Mouse (Mus musculus): Measurements from ENCODE around the gene Setd4. TPM values are rescaled to one million over a fixed set of nuclear protein-coding genes. Genes with fewer than 3 reads are reported as not detected.

Gene Setd4
- polyA plus RNA-seq, 1 experiment from 2014 or later, result 9.7 TPM

DNA sequence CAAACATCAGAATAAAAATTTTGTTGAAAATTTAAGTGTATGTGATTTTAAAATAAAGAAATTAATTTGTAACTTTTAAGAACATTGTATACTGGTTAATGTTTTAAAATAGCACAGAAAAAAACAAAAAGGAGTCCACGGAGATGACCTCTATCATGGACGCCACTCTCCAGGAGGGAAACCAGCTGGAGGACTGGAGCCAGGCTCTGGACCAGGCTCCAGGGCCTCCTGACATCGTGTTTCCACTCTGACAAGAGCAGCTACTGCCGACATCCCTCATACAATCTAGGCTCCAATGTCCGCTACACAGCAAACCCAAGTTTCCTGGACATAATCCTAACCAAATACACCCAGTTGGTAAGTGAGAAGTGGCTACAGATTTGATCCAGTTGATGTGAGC is 8.1 kb downstream of the Setd4 start:
- Histone ChIP-seq H3K4me3 (ENCODE audit: low read length) (no peak overlapping the region), H3K4me1 (ENCODE audit: control insufficient read depth, insufficient read depth, low read length) (no peaks in the 10 kb centered on the region), H3K9me3 (ENCODE audit: control insufficient read depth, low read length) (no peaks in the 10 kb centered on the region), H3K27ac (ENCODE audit: low read length) (no peak overlapping the region), H3K36me3 (ENCODE audit: control insufficient read depth, insufficient read depth, low read length) (peaks cover 3% of the 10 kb centered on the region; the same call in 1 of the 2 replicates), H3K4me2 (ENCODE audit: low read depth, low read length) (no peak overlapping the region), H3K9ac (ENCODE audit: low read depth, low read length) (no peak overlapping the region), H3K27me3 (replicated peaks; ENCODE audit: control insufficient read depth, insufficient read depth, low read length) (no peaks in the 10 kb centered on the region)
- 87% methylated on average over 5 of the region's 5 CpGs for WGBS
- no peak for ATAC-seq

DNA sequence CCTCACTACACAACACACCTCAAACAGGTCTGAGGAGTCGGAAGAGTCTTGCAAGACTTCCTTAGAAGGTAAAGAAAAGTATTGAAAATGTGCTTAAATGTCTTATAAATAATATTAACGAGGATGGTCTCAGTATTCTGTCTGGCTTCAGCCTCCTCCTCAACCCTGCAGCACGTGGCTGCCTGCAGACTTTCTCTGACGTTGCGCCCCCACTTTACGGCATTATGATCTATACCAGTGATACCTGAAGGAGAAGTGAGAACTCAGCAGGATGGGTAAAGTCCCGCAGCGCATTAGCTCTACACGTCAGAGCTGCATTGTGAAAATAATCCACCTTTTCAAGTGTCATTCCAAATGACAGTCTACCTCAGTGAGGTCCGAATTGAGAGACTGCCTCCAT is 9.4 kb downstream of the Setd4 start:
- no peak overlapping the region for H3K27ac ChIP-seq (ENCODE audit: low read length)
- no peak overlapping the region for H3K4me3 ChIP-seq (ENCODE audit: low read length)
- H3K27me3 ChIP-seq (replicated peaks; ENCODE audit: control insufficient read depth, insufficient read depth, low read length), result no peaks in the 10 kb centered on the region
- no peak overlapping the region for H3K4me2 ChIP-seq (ENCODE audit: low read depth, low read length)
- WGBS, result 92% methylated on average over 10 of the region's 10 CpGs
- peaks cover 4% of the 10 kb centered on the region; the same call in 1 of the 2 replicates for H3K36me3 ChIP-seq (ENCODE audit: control insufficient read depth, insufficient read depth, low read length)
- ATAC-seq, result no peak
- no peaks in the 10 kb centered on the region for H3K9me3 ChIP-seq (ENCODE audit: control insufficient read depth, low read length)
- H3K4me1 ChIP-seq (ENCODE audit: control insufficient read depth, insufficient read depth, low read length), result no peaks in the 10 kb centered on the region
- H3K9ac ChIP-seq (ENCODE audit: low read depth, low read length), result no peak overlapping the region

DNA sequence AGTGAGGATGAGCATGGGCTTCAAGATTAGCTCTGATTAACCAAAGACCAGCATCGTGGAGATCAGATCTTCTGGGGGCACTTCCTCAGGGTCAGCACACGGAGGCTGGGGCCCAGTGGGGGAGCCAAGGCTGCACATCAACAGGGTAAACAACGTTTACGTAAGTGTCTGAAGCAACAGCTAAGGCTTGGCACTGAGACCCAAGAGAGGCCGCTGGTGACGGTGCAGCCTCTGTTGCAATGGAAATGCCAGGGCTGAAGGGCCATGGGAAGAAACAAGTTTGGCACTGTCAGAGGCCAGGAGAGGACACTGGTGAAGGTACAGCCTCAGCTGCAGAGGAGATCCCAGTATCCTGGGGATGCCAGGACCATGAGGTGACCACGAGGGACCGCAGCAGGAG is 10.5 kb downstream of the Setd4 start:
- WGBS, result 88% methylated on average over 8 of the region's 8 CpGs
- no peak overlapping the region for H3K4me2 ChIP-seq (ENCODE audit: low read depth, low read length)
- no peak for ATAC-seq
- no peaks in the 10 kb centered on the region for H3K9me3 ChIP-seq (ENCODE audit: control insufficient read depth, low read length)
- H3K9ac ChIP-seq (ENCODE audit: low read depth, low read length), result no peak overlapping the region
- H3K27me3 ChIP-seq (replicated peaks; ENCODE audit: control insufficient read depth, insufficient read depth, low read length), result no peaks in the 10 kb centered on the region
- H3K4me3 ChIP-seq (ENCODE audit: low read length), result no peak overlapping the region
- no peaks in the 10 kb centered on the region for H3K4me1 ChIP-seq (ENCODE audit: control insufficient read depth, insufficient read depth, low read length)
- H3K27ac ChIP-seq (ENCODE audit: low read length), result no peak overlapping the region
- peaks cover 4% of the 10 kb centered on the region; the same call in 1 of the 2 replicates for H3K36me3 ChIP-seq (ENCODE audit: control insufficient read depth, insufficient read depth, low read length)

DNA sequence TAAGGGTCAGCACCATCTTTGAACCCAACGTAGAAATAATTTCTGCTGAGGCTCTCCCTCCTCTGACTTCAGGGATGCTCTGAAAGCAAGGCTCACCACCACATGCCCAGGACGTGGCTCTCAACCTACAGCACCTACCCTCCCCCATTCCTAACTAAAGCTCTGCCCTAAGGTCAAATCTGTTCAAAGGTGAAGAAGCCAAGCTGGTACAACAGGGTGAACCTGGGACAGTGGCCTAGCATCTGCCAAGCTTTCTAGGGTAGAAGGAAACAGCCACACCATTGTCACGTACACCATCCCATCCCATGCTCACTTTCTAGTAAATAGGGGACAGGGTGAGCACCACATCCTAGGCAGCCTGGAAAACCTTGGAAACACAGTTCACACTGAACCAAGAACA is 11.2 kb downstream of the Setd4 start:
- no peaks in the 10 kb centered on the region for H3K27me3 ChIP-seq (replicated peaks; ENCODE audit: control insufficient read depth, insufficient read depth, low read length)
- WGBS, result 93% methylated on average over 3 of the region's 3 CpGs
- 0 out of 2 replicates have a peak, but pooled peaks cover 4% of the 10 kb centered on the region for H3K36me3 ChIP-seq (ENCODE audit: control insufficient read depth, insufficient read depth, low read length)
- H3K9me3 ChIP-seq (ENCODE audit: control insufficient read depth, low read length), result no peaks in the 10 kb centered on the region
- no peak overlapping the region for H3K27ac ChIP-seq (ENCODE audit: low read length)
- no peak overlapping the region for H3K4me3 ChIP-seq (ENCODE audit: low read length)
- H3K4me1 ChIP-seq (ENCODE audit: control insufficient read depth, insufficient read depth, low read length), result no peaks in the 10 kb centered on the region
- no peak overlapping the region for H3K9ac ChIP-seq (ENCODE audit: low read depth, low read length)
- no peak overlapping the region for H3K4me2 ChIP-seq (ENCODE audit: low read depth, low read length)
- no peak for ATAC-seq

DNA sequence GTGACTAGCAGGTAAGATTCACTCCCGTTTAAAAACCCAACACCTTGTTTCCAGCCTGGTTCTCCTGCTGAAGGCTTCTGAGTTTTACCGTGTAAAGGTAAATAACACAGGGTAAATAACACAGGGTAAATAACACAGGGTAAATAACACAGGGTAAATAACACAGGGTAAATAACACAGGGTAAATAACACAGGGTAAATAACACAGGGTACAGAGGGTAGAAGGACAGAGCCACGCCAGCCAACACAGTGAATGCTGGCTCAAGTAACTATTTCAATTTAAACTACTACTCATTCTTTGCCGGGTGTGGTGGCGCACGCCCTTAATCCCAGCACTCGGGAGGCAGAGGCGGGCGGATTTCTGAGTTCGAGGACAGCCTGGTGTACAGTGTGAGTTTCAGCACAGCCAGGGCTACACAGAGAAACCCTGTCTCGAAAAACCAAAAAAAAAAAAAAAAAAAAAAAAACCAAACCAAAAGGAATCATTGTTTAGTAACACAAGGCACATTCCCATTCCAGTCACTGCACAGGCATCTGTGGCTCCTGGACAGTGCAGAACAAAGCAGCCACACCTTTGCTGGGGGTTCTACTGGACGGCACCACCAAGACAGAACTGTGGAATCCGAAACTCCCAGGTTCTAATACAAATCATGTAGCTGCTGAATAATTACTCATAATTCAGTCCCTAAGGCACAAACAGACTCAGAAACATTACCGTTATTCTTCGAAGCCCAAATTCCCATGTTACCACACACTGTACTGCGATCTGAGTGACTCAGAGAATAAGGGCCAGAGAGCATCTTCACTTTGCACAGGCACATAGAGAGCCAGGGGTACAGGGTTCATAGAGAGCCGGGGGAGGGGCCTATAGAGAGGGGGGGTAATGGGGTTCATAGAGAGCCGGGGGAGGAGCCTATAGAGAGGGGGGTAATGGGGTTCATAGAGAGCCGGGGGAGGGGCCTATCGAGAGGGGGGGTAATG is 12.1 kb downstream of the Setd4 start:
- 87% methylated on average over 20 of the region's 20 CpGs for WGBS
- ATAC-seq, result no peak

DNA sequence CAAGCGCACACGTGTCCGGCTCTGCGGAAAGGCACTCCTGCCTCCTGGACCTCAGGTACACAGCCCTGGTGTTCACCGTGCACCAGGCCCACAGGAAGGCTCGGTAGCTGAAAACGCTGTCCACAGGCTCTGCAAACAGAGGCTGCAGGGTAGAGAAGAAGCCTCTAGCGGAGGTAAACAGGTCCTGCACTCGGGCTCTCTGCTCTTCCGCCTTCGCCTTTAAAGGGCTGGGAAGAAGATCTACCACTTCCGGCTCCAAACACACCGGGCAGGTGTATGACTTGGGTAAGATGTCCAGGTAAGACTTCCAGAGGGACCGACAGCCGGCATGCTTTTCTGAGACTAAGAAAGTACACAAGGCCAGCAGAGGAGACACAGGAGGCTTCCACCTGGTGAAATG is 12.9 kb downstream of the Setd4 start:
- no peak overlapping the region for H3K4me2 ChIP-seq (ENCODE audit: low read depth, low read length)
- ATAC-seq, result no peak
- no peaks in the 10 kb centered on the region for H3K4me1 ChIP-seq (ENCODE audit: control insufficient read depth, insufficient read depth, low read length)
- 85% methylated on average over 15 of the region's 15 CpGs for WGBS
- H3K27ac ChIP-seq (ENCODE audit: low read length), result no peak overlapping the region
- no peak overlapping the region for H3K4me3 ChIP-seq (ENCODE audit: low read length)
- H3K9ac ChIP-seq (ENCODE audit: low read depth, low read length), result no peak overlapping the region
- H3K27me3 ChIP-seq (replicated peaks; ENCODE audit: control insufficient read depth, insufficient read depth, low read length), result no peaks in the 10 kb centered on the region
- 0 out of 2 replicates have a peak, but pooled peaks cover 4% of the 10 kb centered on the region for H3K36me3 ChIP-seq (ENCODE audit: control insufficient read depth, insufficient read depth, low read length)
- H3K9me3 ChIP-seq (ENCODE audit: control insufficient read depth, low read length), result no peaks in the 10 kb centered on the region

More for the DNA sequence above, 12.1 kb downstream of the Setd4 start:
- Histone ChIP-seq H3K36me3 (ENCODE audit: control insufficient read depth, insufficient read depth, low read length) (0 out of 2 replicates have a peak, but pooled peaks cover 4% of the 10 kb centered on the region), H3K9me3 (ENCODE audit: control insufficient read depth, low read length) (no peaks in the 10 kb centered on the region), H3K27ac (ENCODE audit: low read length) (no peak overlapping the region), H3K9ac (ENCODE audit: low read depth, low read length) (no peak overlapping the region), H3K27me3 (replicated peaks; ENCODE audit: control insufficient read depth, insufficient read depth, low read length) (no peaks in the 10 kb centered on the region), H3K4me3 (ENCODE audit: low read length) (no peak overlapping the region), H3K4me1 (ENCODE audit: control insufficient read depth, insufficient read depth, low read length) (no peaks in the 10 kb centered on the region), H3K4me2 (ENCODE audit: low read depth, low read length) (no peak overlapping the region)

DNA sequence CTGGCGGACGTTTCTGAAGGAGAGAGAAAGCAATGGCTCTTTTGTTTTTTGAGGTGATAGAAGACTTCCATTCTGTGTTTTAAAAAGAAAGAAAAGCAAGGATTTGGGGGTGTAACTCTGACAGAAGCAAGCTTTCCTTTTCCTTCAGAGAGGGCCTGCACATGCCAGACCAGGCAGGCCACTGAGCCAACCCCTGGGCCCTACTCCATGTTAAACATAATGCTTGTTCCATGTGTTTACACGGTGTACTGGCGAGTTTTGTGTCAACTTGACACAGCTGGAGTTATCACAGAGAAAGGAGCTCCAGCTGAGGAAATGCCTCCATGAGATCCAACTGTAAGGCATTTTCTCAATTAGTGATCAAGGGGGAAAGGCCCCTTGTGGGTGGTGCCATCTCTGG is 15.6 kb downstream of the Setd4 start:
- Histone ChIP-seq H3K4me3 (ENCODE audit: low read length) (no peak overlapping the region), H3K36me3 (ENCODE audit: control insufficient read depth, insufficient read depth, low read length) (0 out of 2 replicates have a peak, but pooled peaks cover 7% of the 10 kb centered on the region), H3K4me1 (ENCODE audit: control insufficient read depth, insufficient read depth, low read length) (no peaks in the 10 kb centered on the region), H3K9ac (ENCODE audit: low read depth, low read length) (no peak overlapping the region), H3K27me3 (replicated peaks; ENCODE audit: control insufficient read depth, insufficient read depth, low read length) (no peaks in the 10 kb centered on the region), H3K4me2 (ENCODE audit: low read depth, low read length) (no peak overlapping the region), H3K9me3 (ENCODE audit: control insufficient read depth, low read length) (no peaks in the 10 kb centered on the region), H3K27ac (ENCODE audit: low read length) (no peak overlapping the region)
- 65% methylated on average over 4 of the region's 4 CpGs for WGBS
- ATAC-seq, result no peak

DNA sequence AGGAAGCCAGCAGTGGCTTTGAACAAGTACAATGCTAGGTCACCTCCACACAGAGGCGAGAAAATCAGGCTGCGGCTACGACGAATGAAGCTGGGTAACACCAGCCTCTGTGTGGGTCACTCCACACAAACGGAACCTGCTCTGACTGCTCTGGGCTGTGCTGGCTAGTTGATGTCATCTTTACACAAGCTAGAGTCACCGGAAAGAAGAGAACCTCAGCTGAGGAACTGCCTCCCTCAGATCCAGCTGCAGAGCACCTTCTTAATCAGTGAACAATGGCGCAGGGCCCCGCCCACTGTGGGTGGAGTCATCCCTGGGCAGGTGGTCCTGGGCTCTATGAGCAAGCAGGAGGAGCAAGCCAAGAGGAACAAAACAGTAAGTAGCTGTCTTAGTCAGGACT is 17.5 kb downstream of the Setd4 start:
- no peaks in the 10 kb centered on the region for H3K9me3 ChIP-seq (ENCODE audit: control insufficient read depth, low read length)
- no peaks in the 10 kb centered on the region for H3K4me1 ChIP-seq (ENCODE audit: control insufficient read depth, insufficient read depth, low read length)
- H3K27ac ChIP-seq (ENCODE audit: low read length), result no peak overlapping the region
- H3K36me3 ChIP-seq (ENCODE audit: control insufficient read depth, insufficient read depth, low read length), result 0 out of 2 replicates have a peak, but pooled peaks cover 7% of the 10 kb centered on the region
- no peak for ATAC-seq
- no peak overlapping the region for H3K4me3 ChIP-seq (ENCODE audit: low read length)
- H3K4me2 ChIP-seq (ENCODE audit: low read depth, low read length), result no peak overlapping the region
- no peak overlapping the region for H3K9ac ChIP-seq (ENCODE audit: low read depth, low read length)
- 75% methylated on average over 8 of the region's 8 CpGs for WGBS
- H3K27me3 ChIP-seq (replicated peaks; ENCODE audit: control insufficient read depth, insufficient read depth, low read length), result no peaks in the 10 kb centered on the region

DNA sequence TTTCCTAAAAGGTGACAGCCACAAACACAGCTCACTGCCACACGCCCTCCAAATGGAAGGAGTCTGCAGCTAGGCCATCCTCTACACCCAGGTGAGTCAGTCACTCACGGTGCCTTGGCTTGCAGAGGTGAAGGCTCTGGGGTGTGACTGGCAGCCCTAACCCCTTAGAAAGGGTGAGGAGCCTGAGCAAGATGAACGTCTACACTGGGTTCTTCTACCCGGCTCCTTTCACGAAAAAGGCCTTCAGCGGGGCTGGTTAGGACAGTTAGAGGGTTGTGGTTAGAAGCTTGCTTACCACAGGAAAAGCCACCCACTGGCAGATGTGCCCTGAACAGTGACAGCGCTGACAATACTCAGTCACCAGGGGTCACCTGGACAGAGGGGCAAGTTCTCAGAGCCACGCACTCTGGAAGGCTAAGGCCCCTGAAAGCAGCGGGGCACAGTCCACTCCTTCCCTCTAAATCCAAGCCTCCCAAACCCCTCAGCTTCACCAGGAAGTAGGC is 18.1 kb downstream of the Setd4 start:
- WGBS, result 85% methylated on average over 9 of the region's 9 CpGs

More for the DNA sequence above, 18.1 kb downstream of the Setd4 start:
- no peaks in the 10 kb centered on the region for H3K27me3 ChIP-seq (replicated peaks; ENCODE audit: control insufficient read depth, insufficient read depth, low read length)
- H3K36me3 ChIP-seq (ENCODE audit: control insufficient read depth, insufficient read depth, low read length), result 0 out of 2 replicates have a peak, but pooled peaks cover 4% of the 10 kb centered on the region
- H3K27ac ChIP-seq (ENCODE audit: low read length), result no peak overlapping the region
- ATAC-seq, result no peak
- H3K9me3 ChIP-seq (ENCODE audit: control insufficient read depth, low read length), result no peaks in the 10 kb centered on the region
- no peak overlapping the region for H3K4me3 ChIP-seq (ENCODE audit: low read length)
- no peaks in the 10 kb centered on the region for H3K4me1 ChIP-seq (ENCODE audit: control insufficient read depth, insufficient read depth, low read length)
- H3K9ac ChIP-seq (ENCODE audit: low read depth, low read length), result no peak overlapping the region
- no peak overlapping the region for H3K4me2 ChIP-seq (ENCODE audit: low read depth, low read length)

All from intestine, embryonic 16.5 days (tissue).